Mouse (Mus musculus): ENCODE measurements at regions not wholly inside any gene's neighbourhood (a gene's known extent, or its start where the extent isn't known, plus 50 kb on each side); places are given as distances from the start of the nearest gene placed in this dataset.

- TF ChIP-seq CTCF (IDR thresholded peaks at IDR 0.05; ENCODE audit: borderline replicate concordance, extremely low read depth, insufficient read depth, insufficient read length) (no peak), POLR2A (IDR thresholded peaks at IDR 0.05; ENCODE audit: borderline replicate concordance, extremely low read depth, insufficient read depth, insufficient read length, poor library complexity, severe bottlenecking) (no peak)
Measured at GRCm38 (mm10) chr16:82520406-82520805, 307.8 kb upstream of the Gm21833 start.
